Mouse (Mus musculus): ENCODE results near the gene Prpsap2. TPM values are rescaled to one million over a fixed set of nuclear protein-coding genes. Genes with fewer than 3 reads are reported as not detected.

The Prpsap2 gene
- total RNA-seq, 2 experiments from 2014 or later, result 34.0 to 38.9 TPM

DNA sequence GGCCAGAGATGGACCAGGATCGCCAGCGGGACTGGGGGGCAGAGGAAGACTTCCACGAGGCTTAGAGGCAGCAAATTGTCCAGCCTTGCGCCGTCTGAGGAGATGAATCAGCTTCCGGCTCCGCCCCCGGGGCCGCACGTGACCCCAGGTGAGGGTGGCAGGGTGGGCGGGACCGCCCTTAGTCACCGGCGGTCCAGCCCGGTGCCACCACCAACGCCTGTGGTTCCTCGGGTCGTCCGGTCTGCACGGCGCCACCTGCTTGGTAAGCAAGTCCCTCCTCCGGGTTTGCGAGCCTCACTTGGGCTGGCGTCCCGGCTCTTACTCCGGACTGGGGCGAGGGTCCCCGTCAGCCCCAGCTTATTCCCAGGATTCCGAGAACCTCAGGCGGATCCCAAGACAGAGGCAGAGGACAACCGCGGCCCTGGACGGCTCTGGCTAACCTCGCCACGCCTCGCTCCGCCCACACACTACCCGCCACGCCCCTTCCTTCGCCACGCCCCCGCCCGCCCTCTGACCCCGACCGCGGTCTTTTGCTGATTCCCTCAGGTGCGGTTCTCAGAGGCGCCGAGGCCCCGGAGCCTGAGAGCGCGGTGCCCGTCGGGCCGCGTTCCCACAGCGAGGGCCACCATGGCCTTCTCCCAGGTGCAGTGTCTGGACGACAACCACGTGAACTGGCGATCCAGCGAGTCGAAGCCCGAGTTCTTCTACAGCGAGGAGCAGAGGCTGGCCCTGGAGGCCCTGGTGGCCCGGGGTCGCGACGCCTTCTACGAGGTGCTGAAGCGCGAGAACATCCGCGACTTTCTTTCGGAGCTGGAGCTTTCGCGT lies 77.8 kb downstream of the Prpsap2 start, which contains the start of gene Fam83g:
TSS of gene Fam83g (plus strand) at position 185 of the 825 bp plus-strand sequence.
- peak in 1 of 2 experiments; percentile 51 for DNase-seq (ENCODE audit: extremely low spot score in 1 of 2, low spot score in 2 of 2)
- intact Hi-C loops (cut with DNase I), result no loop called here

Other genes starting within 250 kb of the Prpsap2 start
- 10 to 100 TPM; 97.6 to 99.1 TPM for gene Epn2, start 182.4 kb downstream of the Prpsap2 start, total RNA-seq (2021)
- 1 to 10 TPM; 6.9 to 7.3 TPM for gene Grap, start 108.8 kb downstream of the Prpsap2 start, total RNA-seq (2021)
- gene Fam83g, start 78.0 kb downstream of the Prpsap2 start, total RNA-seq (2021), result under 1 TPM; 0.06 to 0.09 TPM
- not detected for gene Slc5a10, start 41.3 kb downstream of the Prpsap2 start, total RNA-seq (2021)
- gene Ulk2, start 93.0 kb upstream of the Prpsap2 start, total RNA-seq (2021), result 100 to 1,000 TPM; 106 to 114 TPM
- gene Akap10, start 168.2 kb upstream of the Prpsap2 start, total RNA-seq (2021), result 10 to 100 TPM; 28.4 to 31.2 TPM
- 10 to 100 TPM; 31.0 to 31.1 TPM for gene Specc1, start 194.7 kb upstream of the Prpsap2 start, total RNA-seq (2021)

Measured in left cerebral cortex, postnatal 10 days (tissue).